Mouse (Mus musculus) B cell, adult 67 days (primary cell): ENCODE data around the gene Ttll2. TPM values are rescaled to one million over a fixed set of nuclear protein-coding genes. Genes with fewer than 3 reads are reported as not detected.

Experiments used
- total RNA-seq, 2 experiments: library from RNA; stranded (reverse); gene quantifications; 4 replicates each; pipeline ENCODE4 v1.2.4; 2023

Gene Ttll2
- total RNA-seq = not detected

DNA sequence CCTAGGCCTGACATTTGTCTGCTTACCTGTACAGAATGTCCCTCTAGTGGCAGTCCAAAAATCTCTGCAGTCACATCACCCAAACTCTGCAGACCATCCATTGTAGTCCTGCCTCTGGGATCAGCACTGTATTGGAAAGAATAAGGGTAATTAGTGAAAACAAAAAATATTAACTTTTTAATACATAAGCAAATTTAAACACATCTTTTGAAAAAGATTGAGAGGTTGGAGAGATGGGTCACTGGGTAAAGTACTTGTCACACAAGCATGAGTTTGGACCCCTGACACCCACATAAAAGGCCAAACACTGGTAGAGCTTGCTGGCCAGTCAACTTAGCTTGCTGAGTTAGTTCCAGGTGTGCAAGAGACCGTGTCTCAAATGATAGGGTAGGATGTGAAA lies at the start of gene Ttll2:
Ttll2 (minus strand) TSS at position 101 of the 400 bp plus-strand sequence.

DNA sequence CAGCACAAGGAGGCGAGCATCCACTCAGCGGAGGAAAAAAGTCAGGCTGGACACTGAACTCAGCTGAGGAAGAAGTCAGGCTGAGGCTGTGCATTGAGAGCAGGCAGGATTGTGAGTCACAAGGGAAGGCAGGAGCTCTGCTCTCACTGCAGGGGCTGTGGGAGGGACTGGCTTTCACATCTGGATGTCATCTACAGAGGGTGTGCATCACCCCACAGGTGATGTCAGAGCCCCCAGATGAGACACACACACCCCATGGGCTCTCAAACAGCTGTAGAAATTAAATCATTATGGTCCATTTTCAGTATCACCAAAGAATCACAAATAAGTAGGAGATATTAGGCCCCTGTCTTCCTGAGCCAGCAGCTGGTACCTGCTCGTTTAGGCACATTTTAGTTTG lies 32.9 kb upstream of the Ttll2 start, which contains the start of gene Unc93a2:
Unc93a2 (minus strand) TSS at position 101 of the 400 bp plus-strand sequence.

DNA sequence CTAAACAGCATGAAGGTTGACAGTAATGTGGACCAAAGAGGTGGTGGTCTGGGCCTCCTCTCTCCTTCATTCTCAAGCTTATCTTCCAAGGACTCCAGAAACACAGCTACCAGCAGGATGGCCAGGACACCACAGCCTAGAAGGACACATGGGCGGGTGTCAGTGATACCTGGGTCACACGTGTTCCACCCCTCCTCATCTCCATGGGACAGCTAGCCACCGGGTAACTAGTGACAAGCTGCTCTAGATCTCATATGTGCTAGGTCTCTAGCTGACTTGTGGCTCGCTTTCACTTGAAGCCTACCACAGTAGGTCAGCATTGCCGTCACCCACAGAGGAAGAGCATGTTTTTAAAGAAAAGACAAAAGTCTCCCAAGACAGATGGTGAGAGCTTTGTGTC lies 19.4 kb upstream of the Ttll2 start, which contains the start of gene Gm49630:
Gm49630 (minus strand) TSS at position 101 of the 400 bp plus-strand sequence.

DNA sequence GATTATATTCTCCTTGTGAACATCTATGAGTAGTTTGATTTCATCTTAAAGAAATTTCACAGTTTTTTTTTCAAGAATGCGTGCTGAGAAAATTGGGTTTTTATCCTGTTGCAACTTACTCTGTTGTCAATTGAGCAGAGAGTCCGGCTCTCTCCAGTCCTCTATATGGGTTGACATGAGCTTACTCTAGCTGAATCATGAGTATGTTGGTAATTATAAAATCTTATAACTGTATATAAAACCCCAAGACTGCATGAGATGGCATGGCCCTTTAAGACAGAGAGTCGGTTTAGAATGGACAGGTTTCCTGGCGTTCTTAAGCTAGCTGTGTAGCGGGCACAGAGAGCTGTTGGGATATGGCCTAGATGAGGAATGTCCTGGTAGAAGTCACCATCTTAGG lies 28.1 kb downstream of the Ttll2 start, which contains the start of gene Tcp10a:
Tcp10a (plus strand) TSS at position 301 of the 400 bp plus-strand sequence.

Other genes with a start within 250 kb of the Ttll2 start
- 1 to 10 TPM; 2.7 to 2.8 TPM for gene Rps6ka2, start 182.6 kb downstream of the Ttll2 start, total RNA-seq
- not detected for gene Tcp10a, start 28.1 kb downstream of the Ttll2 start, total RNA-seq
- gene Gm49630, start 19.3 kb upstream of the Ttll2 start, total RNA-seq = not detected
- under 1 TPM in 1 of 2 experiments, not detected in 1; 0.29 TPM for gene Unc93a2, start 32.8 kb upstream of the Ttll2 start, total RNA-seq